Mouse (Mus musculus) lung, postnatal 0 days (tissue): Measurements from ENCODE around the gene Styx. TPM values are rescaled to one million over a fixed set of nuclear protein-coding genes. Genes with fewer than 3 reads are reported as not detected.

ENCODE experiments used
- ATAC-seq: fragments of 200-750 bp; cut with Nextera tagmentation; 2 replicates; pipeline ENCODE4 v1.8.0; 2017; ENCODE audit warnings: moderate library complexity
- DNase-seq: peaks from one replicate; pipeline ENCODE4 v3.0.0-alpha.2; 2016; ENCODE audit warnings: low spot score
- H3K27ac ChIP-seq: fragments of 300-500 bp; sonication (generic); 2 replicates; pipeline ENCODE4 v1.5.1; 2014; ENCODE audit warnings: antibody characterized with exemption, mild to moderate bottlenecking, low read length, mixed read lengths
- H3K27me3 ChIP-seq: fragments of 300-500 bp; sonication (generic); replicated peaks from 2 replicates; pipeline ENCODE4 v1.6.1; 2014; ENCODE audit warnings: low read length, mixed read lengths; ENCODE audit not compliant: insufficient read depth
- H3K36me3 ChIP-seq: fragments of 300-500 bp; sonication (generic); 2 replicates; pipeline ENCODE4 v1.6.1; 2014; ENCODE audit warnings: low read length, mixed read lengths; ENCODE audit not compliant: insufficient read depth
- H3K4me1 ChIP-seq: fragments of 300-500 bp; sonication (generic); 2 replicates; pipeline ENCODE4 v1.6.1; 2014; ENCODE audit warnings: antibody characterized with exemption, low read depth, low read length, mixed read lengths; ENCODE audit not compliant: insufficient read depth
- H3K4me2 ChIP-seq: fragments of 300-500 bp; sonication (generic); replicated peaks from 2 replicates; pipeline ENCODE4 v1.6.1; 2014; ENCODE audit warnings: low read depth, mild to moderate bottlenecking, low read length, moderate library complexity, mixed read lengths
- H3K4me3 ChIP-seq: fragments of 300-500 bp; sonication (generic); 2 replicates; pipeline ENCODE4 v1.5.1; 2014; ENCODE audit warnings: low read depth, low read length
- H3K9ac ChIP-seq: fragments of 300-500 bp; sonication (generic); replicated peaks from 2 replicates; pipeline ENCODE4 v1.6.1; 2014; ENCODE audit warnings: low read depth, mild to moderate bottlenecking
- H3K9me3 ChIP-seq: fragments of 300-500 bp; sonication (generic); 2 replicates; pipeline ENCODE4 v1.6.1; 2016; ENCODE audit warnings: low read length, mixed read lengths
- CTCF ChIP-seq: IDR thresholded peaks from 2 replicates; pipeline ENCODE4 v1.5.1; 2016; ENCODE audit warnings: antibody characterized with exemption, mild to moderate bottlenecking
- EP300 ChIP-seq: IDR thresholded peaks from 2 replicates; pipeline ENCODE4 v1.6.1; 2016; ENCODE audit warnings: antibody characterized with exemption, mild to moderate bottlenecking, control low read depth
- WGBS: fragments of 180-500 bp; shearing (Covaris S2); extraction: QIAGEN DNeasy Blood & Tissue Kit; methylation state at CpG from one replicate; pipeline ENCODE4 v1.1.7; 2014; 5-methylcytosine and 5-hydroxymethylcytosine counted together
- polyA plus RNA-seq: library from polyadenylated mRNA; unstranded; fragments of >200 nt; fragmentation: Nextera tagmentation; extraction: Ambion mirVana; gene quantifications from 2 replicates; pipeline ENCODE4 v1.2.1, GENCODE M21; 2015

The Styx gene
- polyA plus RNA-seq, 1 experiment from 2014 or later: 75.1 TPM

GRCm38 (mm10) chr14:45329018-45329588 lies 21.8 kb upstream of the Styx start:
- Histone ChIP-seq H3K4me2 (peak overlapping the region; percentile 52), H3K36me3 (peaks cover 5% of the 10 kb centered on the region; the same call in 1 of the 2 replicates), H3K9me3 (no peaks in the 10 kb centered on the region), H3K4me1 (no peaks in the 10 kb centered on the region), H3K27ac (no peak overlapping the region), H3K9ac (no peak overlapping the region), H3K27me3 (no peaks in the 10 kb centered on the region), H3K4me3 (peak overlapping the region; percentile 71)
- WGBS: 12% methylated on average over 8 of the region's 8 CpGs
- TF ChIP-seq EP300 (no peak), CTCF (no peak)
- peak; percentile 2; the same call in 1 of the 2 replicates for ATAC-seq
- DNase-seq: peak; percentile 49

GRCm38 (mm10) chr14:45329589-45330181 lies 21.2 kb upstream of the Styx start, which contains the start of gene Psmc6:
Psmc6 (plus strand) TSS chr14:45329788.
- no peak for TF ChIP-seq EP300
- TF ChIP-seq CTCF: peak; percentile 97
- under 1% methylated on average over 42 of the region's 44 CpGs for WGBS
- Histone ChIP-seq H3K4me2 (peak within 1 kb of the TSS; percentile 61), H3K9ac (peak within 1 kb of the TSS; percentile 82), H3K36me3 (peaks cover 5% of the 10 kb centered on the region; the same call in 1 of the 2 replicates), H3K4me1 (no peaks in the 10 kb centered on the region), H3K27me3 (no peaks in the 10 kb centered on the region), H3K9me3 (no peaks in the 10 kb centered on the region), H3K27ac (peak within 1 kb of the TSS; percentile 81), H3K4me3 (peak within 1 kb of the TSS; percentile 71)
- ATAC-seq (peak; percentile 96), DNase-seq (peak; percentile 98)

GRCm38 (mm10) chr14:45364211-45365195 lies 13.6 kb downstream of the Styx start:
- ATAC-seq: no peak
- Histone ChIP-seq H3K9ac (no peak overlapping the region), H3K27ac (no peak overlapping the region), H3K4me1 (no peaks in the 10 kb centered on the region), H3K36me3 (peaks cover under 1% of the 10 kb centered on the region; the same call in 1 of the 2 replicates), H3K9me3 (no peaks in the 10 kb centered on the region), H3K27me3 (no peaks in the 10 kb centered on the region), H3K4me3 (no peak overlapping the region), H3K4me2 (no peak overlapping the region)
- 83% methylated on average over 16 of the region's 16 CpGs for WGBS
- DNase-seq: no peak
- TF ChIP-seq CTCF (no peak), EP300 (no peak)

DNA sequence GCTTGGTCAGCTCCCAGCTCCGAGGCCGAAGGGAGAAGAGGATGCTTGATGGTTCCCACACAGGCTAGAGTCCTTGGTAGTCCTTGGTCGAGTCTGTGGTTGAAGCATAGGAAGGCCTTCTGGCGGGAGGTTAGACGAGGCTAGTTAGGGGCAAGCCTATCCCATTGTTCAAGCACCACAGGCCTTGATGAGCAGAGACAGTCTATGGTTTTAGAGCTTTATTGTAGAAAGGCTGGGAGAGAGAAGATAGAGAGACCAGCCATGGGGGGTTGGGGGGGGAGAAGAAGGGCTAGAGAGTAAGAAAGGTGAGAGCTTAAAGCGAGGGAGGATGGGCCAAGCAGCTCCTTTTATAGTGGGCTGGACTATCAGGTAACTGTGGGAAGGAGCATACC lies 14.3 kb downstream of the Styx start:
- Histone ChIP-seq H3K4me3 (no peak overlapping the region), H3K36me3 (peaks cover 7% of the 10 kb centered on the region; the same call in 1 of the 2 replicates), H3K4me1 (no peaks in the 10 kb centered on the region), H3K4me2 (no peak overlapping the region), H3K9me3 (no peaks in the 10 kb centered on the region), H3K9ac (no peak overlapping the region), H3K27ac (no peak overlapping the region), H3K27me3 (no peaks in the 10 kb centered on the region)
- TF ChIP-seq CTCF (no peak), EP300 (no peak)
- DNase-seq (no peak), ATAC-seq (no peak)
- 93% methylated on average over 6 of the region's 6 CpGs for WGBS

DNA sequence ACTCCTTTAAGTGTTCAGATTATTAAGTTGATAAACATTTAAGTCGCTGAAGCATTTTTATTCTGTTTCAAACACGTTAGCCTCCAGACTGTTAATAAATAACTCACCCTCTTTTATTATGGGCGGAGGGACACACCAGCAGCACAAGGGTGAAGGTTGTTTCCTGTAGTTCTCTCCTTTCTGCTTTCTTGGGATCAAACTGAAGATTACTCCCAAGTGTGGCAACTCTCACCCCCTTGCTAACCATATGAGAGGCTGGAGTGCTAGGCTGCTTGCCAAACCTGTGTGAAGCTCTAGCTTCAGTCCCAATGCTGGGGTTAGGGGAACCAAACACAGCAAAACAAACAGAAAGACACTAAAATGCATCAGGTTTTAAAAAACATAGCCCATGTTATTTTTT lies 27.9 kb downstream of the Styx start:
- no peaks in the 10 kb centered on the region for H3K4me1 ChIP-seq
- H3K4me3 ChIP-seq: no peak overlapping the region
- H3K27me3 ChIP-seq: no peaks in the 10 kb centered on the region
- H3K36me3 ChIP-seq: peaks cover 9% of the 10 kb centered on the region; the same call in 1 of the 2 replicates
- TF ChIP-seq EP300 (no peak), CTCF (no peak)
- WGBS: 63% methylated on average over 3 of the region's 3 CpGs
- H3K27ac ChIP-seq: no peak overlapping the region
- H3K9ac ChIP-seq: no peak overlapping the region
- H3K9me3 ChIP-seq: no peaks in the 10 kb centered on the region
- DNase-seq: peak; percentile 26
- H3K4me2 ChIP-seq: no peak overlapping the region
- no peak for ATAC-seq

- Histone ChIP-seq H3K27ac (no peak overlapping the region), H3K4me2 (no peak overlapping the region), H3K9ac (no peak overlapping the region), H3K4me3 (no peak overlapping the region), H3K36me3 (peaks cover 9% of the 10 kb centered on the region; the same call in 1 of the 2 replicates), H3K9me3 (no peaks in the 10 kb centered on the region), H3K27me3 (no peaks in the 10 kb centered on the region), H3K4me1 (no peaks in the 10 kb centered on the region)
- no peak for DNase-seq
- no peak for ATAC-seq
- 63% methylated on average over 6 of the region's 6 CpGs for WGBS
- TF ChIP-seq EP300 (no peak), CTCF (no peak)
Observed at GRCm38 (mm10) chr14:45380756-45381155, 29.9 kb downstream of the Styx start.
